Mouse (Mus musculus): Measurements from ENCODE around the gene Kcnk12. TPM values are rescaled to one million over a fixed set of nuclear protein-coding genes. Genes with fewer than 3 reads are reported as not detected.

Kcnk12 gene
- 0.89 and 1.3 TPM in 2 replicates for polyA plus RNA-seq (2012; rRNA removed)

DNA sequence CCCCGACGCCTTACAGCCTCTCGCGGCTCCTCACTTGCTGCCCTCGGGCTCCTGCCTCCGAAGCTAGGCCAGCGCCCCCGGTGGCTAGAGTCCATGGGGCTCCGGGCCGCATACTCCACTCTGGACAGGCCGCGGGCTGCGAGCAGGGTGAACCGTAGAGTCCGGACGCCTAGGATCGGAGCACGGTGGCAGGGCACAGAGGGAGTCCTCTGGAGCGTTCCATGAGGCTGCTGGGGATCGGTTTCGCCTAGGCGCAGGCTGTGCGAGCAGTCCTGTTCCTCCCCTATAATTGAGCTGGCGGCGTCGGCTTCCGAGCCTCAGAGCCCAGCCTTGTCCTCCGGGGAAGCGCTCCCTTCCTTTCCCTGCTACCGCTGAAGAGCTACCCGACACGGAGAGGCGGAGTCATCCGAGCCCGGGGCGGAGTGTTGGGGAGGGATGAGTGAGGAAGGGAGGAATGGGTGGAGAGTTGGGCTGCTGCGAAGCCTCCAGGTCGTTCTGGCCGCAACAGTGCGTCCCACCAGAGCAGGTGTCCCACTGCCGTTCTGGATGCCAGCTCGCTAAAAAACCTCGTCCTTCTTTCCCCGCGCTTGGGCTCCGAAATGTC lies at the start of gene Kcnk12:
Kcnk12 (minus strand) TSS at position 307 of the 604 bp plus-strand sequence.

Other genes with a start within 250 kb of the Kcnk12 start
- gene Epcam, start 162.0 kb downstream of the Kcnk12 start, polyA plus RNA-seq (2012; rRNA removed), result 1.7 and 13.9 TPM in 2 replicates
- 39.5 and 44.7 TPM in 2 replicates for gene Msh2, start 125.7 kb downstream of the Kcnk12 start, polyA plus RNA-seq (2012; rRNA removed)
- not detected in 2 replicates for gene Rpl36-ps4, start 123.0 kb upstream of the Kcnk12 start, polyA plus RNA-seq (2012; rRNA removed)
- 20.4 and 23.1 TPM in 2 replicates for gene Msh6, start 177.1 kb upstream of the Kcnk12 start, polyA plus RNA-seq (2012; rRNA removed)